Mouse (Mus musculus): ENCODE measurements around the gene Pkp1.

DNA sequence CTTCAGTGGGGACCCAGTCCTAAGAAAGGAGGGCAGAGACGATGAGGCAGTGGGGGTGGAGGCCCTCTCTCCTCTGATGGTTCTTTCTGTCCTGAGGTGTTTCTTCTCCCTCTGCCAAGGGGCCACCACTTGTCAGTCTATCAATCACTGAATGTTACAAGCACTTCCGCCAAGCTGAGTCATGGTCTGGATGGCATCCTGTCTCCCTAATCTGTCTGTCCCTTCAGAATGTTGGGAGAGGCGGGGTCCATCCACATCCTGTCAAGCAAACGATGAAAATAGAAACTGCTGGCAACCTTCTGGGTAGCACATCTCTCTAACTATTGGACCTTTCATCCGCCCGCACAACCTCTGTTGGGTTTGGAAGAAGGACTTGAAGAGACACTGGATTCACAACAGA is 74.5 kb downstream of the Pkp1 start:
- TF ChIP-seq POLR2A (IDR thresholded peaks at IDR 0.05; ENCODE audit: low read depth, low read length) (no peak), CTCF (IDR thresholded peaks at IDR 0.05; ENCODE audit: extremely low read depth, insufficient read depth, insufficient read length, insufficient replicate concordance) (no peak)

Data from spleen, adult 2 months (tissue).